Mouse (Mus musculus): ENCODE data around the gene Inpp4a.

The Inpp4a gene

GRCm38 (mm10) chr1:37405137-37405536, 105.5 kb downstream of the Inpp4a start:
- no peak for DNase-seq (ENCODE audit: extremely low read depth, insufficient read length, low spot score)

GRCm38 (mm10) chr1:37407228-37407627, 107.6 kb downstream of the Inpp4a start:
- DNase-seq (ENCODE audit: extremely low read depth, insufficient read length, low spot score) = no peak

- DNase-seq (ENCODE audit: extremely low read depth, insufficient read length, low spot score) = no peak
Measured at GRCm38 (mm10) chr1:37408059-37408458, 108.4 kb downstream of the Inpp4a start.

GRCm38 (mm10) chr1:37408678-37409077, 109.0 kb downstream of the Inpp4a start:
- DNase-seq (ENCODE audit: extremely low read depth, insufficient read length, low spot score) = no peak

GRCm38 (mm10) chr1:37409647-37410046, 110.0 kb downstream of the Inpp4a start:
- no peak for DNase-seq (ENCODE audit: extremely low read depth, insufficient read length, low spot score)

- no peak for DNase-seq (ENCODE audit: extremely low read depth, insufficient read length, low spot score)
Measured at GRCm38 (mm10) chr1:37415394-37415793, 115.7 kb downstream of the Inpp4a start.

GRCm38 (mm10) chr1:37419420-37419819, 119.8 kb downstream of the Inpp4a start:
- DNase-seq (ENCODE audit: extremely low read depth, insufficient read length, low spot score) = peak; percentile 55

GRCm38 (mm10) chr1:37427144-37427875, 127.6 kb downstream of the Inpp4a start:
- DNase-seq (ENCODE audit: extremely low read depth, insufficient read length, low spot score) = no peak

- no peak for DNase-seq (ENCODE audit: extremely low read depth, insufficient read length, low spot score)
Measured at GRCm38 (mm10) chr1:37428911-37429310, 129.2 kb downstream of the Inpp4a start.

- peak; percentile 93 for DNase-seq (ENCODE audit: extremely low read depth, insufficient read length, low spot score)
Measured at GRCm38 (mm10) chr1:37429366-37430296, 130.0 kb downstream of the Inpp4a start, which contains the start of the genes Coa5 and Unc50. Gene Coa5, minus strand, starts transcription at chr1:37430103. Gene Unc50, plus strand, starts transcription at chr1:37430139.

- DNase-seq (ENCODE audit: extremely low read depth, insufficient read length, low spot score) = no peak
Measured at GRCm38 (mm10) chr1:37430297-37430840, 130.7 kb downstream of the Inpp4a start.

GRCm38 (mm10) chr1:37436419-37436818, 136.8 kb downstream of the Inpp4a start:
- no peak for DNase-seq (ENCODE audit: extremely low read depth, insufficient read length, low spot score)

- no peak for DNase-seq (ENCODE audit: extremely low read depth, insufficient read length, low spot score)
Measured at GRCm38 (mm10) chr1:37442848-37443835, 143.5 kb downstream of the Inpp4a start.

- DNase-seq (ENCODE audit: extremely low read depth, insufficient read length, low spot score) = no peak
Measured at GRCm38 (mm10) chr1:37448361-37449095, 148.9 kb downstream of the Inpp4a start.

- DNase-seq (ENCODE audit: extremely low read depth, insufficient read length, low spot score) = no peak
Measured at GRCm38 (mm10) chr1:37451270-37451669, 151.6 kb downstream of the Inpp4a start.

GRCm38 (mm10) chr1:37457546-37457945, 157.9 kb downstream of the Inpp4a start:
- no peak for DNase-seq (ENCODE audit: extremely low read depth, insufficient read length, low spot score)
